Mouse (Mus musculus): ENCODE measurements around the gene Kcnrg. TPM values are rescaled to one million over a fixed set of nuclear protein-coding genes. Genes with fewer than 3 reads are reported as not detected.

The Kcnrg gene
- total RNA-seq, 2 experiments from 2014 or later: 0.97 to 0.99 TPM

- DNase-seq (ENCODE audit: low spot score in 2 of 2): no peak
Observed at GRCm38 (mm10) chr14:61642668-61643067, 35.4 kb downstream of the Kcnrg start.

- DNase-seq (ENCODE audit: low spot score in 2 of 2): no peak
Observed at GRCm38 (mm10) chr14:61645547-61645946, 38.3 kb downstream of the Kcnrg start.

- DNase-seq (ENCODE audit: low spot score in 2 of 2): peak; percentile 4 to 45
Observed at GRCm38 (mm10) chr14:61647182-61647880, 40.1 kb downstream of the Kcnrg start.

GRCm38 (mm10) chr14:61647881-61648684 is 40.8 kb downstream of the Kcnrg start:
- peak in 1 of 2 experiments; percentile 13 for DNase-seq (ENCODE audit: low spot score in 2 of 2)

- DNase-seq (ENCODE audit: low spot score in 2 of 2): peak; percentile 88 to 97
Observed at GRCm38 (mm10) chr14:61648685-61649504, 41.6 kb downstream of the Kcnrg start.

GRCm38 (mm10) chr14:61650291-61650960 is 43.2 kb downstream of the Kcnrg start:
- peak; percentile 9 to 76 for DNase-seq (ENCODE audit: low spot score in 2 of 2)

GRCm38 (mm10) chr14:61656469-61656868 is 49.2 kb downstream of the Kcnrg start:
- no peak for DNase-seq (ENCODE audit: low spot score in 2 of 2)

- DNase-seq (ENCODE audit: low spot score in 2 of 2): no peak
Observed at GRCm38 (mm10) chr14:61661496-61661895, 54.2 kb downstream of the Kcnrg start.

GRCm38 (mm10) chr14:61662307-61662706 is 55.0 kb downstream of the Kcnrg start:
- no peak for DNase-seq (ENCODE audit: low spot score in 2 of 2)

Small RNAs within 50 kb of the gene (microRNA-seq; reads per million reads assigned to microRNA genes)
- gene Mir15a: 1,436 to 1,471 reads per million in 2 experiments
- 246 to 251 reads per million in 2 experiments for gene Mir16-1

Other genes starting within 250 kb of the Kcnrg start
- 1 to 10 TPM; 4.8 to 5.1 TPM for gene Ebpl, start 247.0 kb upstream of the Kcnrg start, total RNA-seq (2021)
- gene Kpna3, start 167.6 kb upstream of the Kcnrg start, total RNA-seq (2021): 10 to 100 TPM; 70.2 to 71.2 TPM
- gene Spryd7, start 50.6 kb upstream of the Kcnrg start, total RNA-seq (2021): 10 to 100 TPM; 47.9 to 49.6 TPM
- 10 to 100 TPM; 12.1 to 12.5 TPM for gene Trim13, start 9.2 kb upstream of the Kcnrg start, total RNA-seq (2021)